Mouse (Mus musculus) spleen, adult 2 months (tissue): ENCODE measurements around the gene Phkb. TPM values are rescaled to one million over a fixed set of nuclear protein-coding genes. Genes with fewer than 3 reads are reported as not detected.

Experiments used
- DNase-seq, 2 experiments: peaks; one replicate each; pipeline versions ENCODE4 v3.0.0 to v3.0.0-alpha.2; 2012 to 2021; ENCODE audit warnings: low spot score in 2 of 2, low read depth in 1 of 2
- H3K27ac ChIP-seq: fragments of 200-500 bp; 2 replicates; pipeline ENCODE4 v1.5.1; 2012; ENCODE audit warnings: low read length, inconsistent platforms; ENCODE audit not compliant: insufficient read depth
- H3K27me3 ChIP-seq: fragments of 200-500 bp; 2 replicates; pipeline ENCODE4 v1.6.1; 2012; ENCODE audit warnings: mild to moderate bottlenecking, moderate library complexity, low read length, inconsistent platforms; ENCODE audit not compliant: control insufficient read depth, insufficient read depth
- H3K36me3 ChIP-seq: fragments of 200-500 bp; 2 replicates; pipeline ENCODE4 v1.6.1; 2012; ENCODE audit warnings: mild to moderate bottlenecking, low read length, inconsistent platforms; ENCODE audit not compliant: control insufficient read depth, insufficient read depth
- H3K4me1 ChIP-seq: fragments of 200-500 bp; 2 replicates; pipeline ENCODE4 v1.6.1; 2011; ENCODE audit warnings: inconsistent platforms; ENCODE audit not compliant: control insufficient read depth, insufficient read depth, insufficient read length
- H3K4me3 ChIP-seq: fragments of 200-500 bp; 2 replicates; pipeline ENCODE4 v1.5.1; 2011; ENCODE audit warnings: mild to moderate bottlenecking, inconsistent platforms; ENCODE audit not compliant: insufficient read depth, insufficient read length; ENCODE audit errors: extremely low read depth
- CTCF ChIP-seq: fragments of 200-500 bp; IDR thresholded peaks from 2 replicates; pipeline ENCODE4 v1.5.1; 2011; ENCODE audit warnings: mild to moderate bottlenecking, inconsistent platforms; ENCODE audit not compliant: insufficient read depth, insufficient read length, insufficient replicate concordance; ENCODE audit errors: extremely low read depth
- POLR2A ChIP-seq: fragments of 200-500 bp; IDR thresholded peaks from 2 replicates; pipeline ENCODE4 v1.6.1; 2011; ENCODE audit warnings: low read depth, low read length, inconsistent platforms
- WGBS: fragments of 180-500 bp; shearing (Covaris S2); methylation state at CpG from one replicate; pipeline ENCODE4 v1.1.7; 2018; 5-methylcytosine and 5-hydroxymethylcytosine counted together
- polyA plus RNA-seq: library from polyadenylated mRNA; depleted of rRNA; stranded (reverse); fragments of >200 nt; gene quantifications from 2 replicates; pipeline ENCODE4 v1.2.3, GENCODE M21; 2012

The Phkb gene
- polyA plus RNA-seq, 1 experiment: 3.1 TPM

- H3K27me3 ChIP-seq: no peaks in the 10 kb centered on the region
- no peak overlapping the region for H3K4me3 ChIP-seq
- no peaks in the 10 kb centered on the region for H3K4me1 ChIP-seq
- DNase-seq: no peak
- 93% methylated on average over 8 of the region's 8 CpGs for WGBS
- no peak for TF ChIP-seq POLR2A
- no peak for TF ChIP-seq CTCF
- peaks cover 2% of the 10 kb centered on the region; the same call in 1 of the 2 replicates for H3K36me3 ChIP-seq
- no peak overlapping the region for H3K27ac ChIP-seq
Measured at GRCm38 (mm10) chr8:85877976-85878375, 37.2 kb downstream of the Phkb start.

DNA sequence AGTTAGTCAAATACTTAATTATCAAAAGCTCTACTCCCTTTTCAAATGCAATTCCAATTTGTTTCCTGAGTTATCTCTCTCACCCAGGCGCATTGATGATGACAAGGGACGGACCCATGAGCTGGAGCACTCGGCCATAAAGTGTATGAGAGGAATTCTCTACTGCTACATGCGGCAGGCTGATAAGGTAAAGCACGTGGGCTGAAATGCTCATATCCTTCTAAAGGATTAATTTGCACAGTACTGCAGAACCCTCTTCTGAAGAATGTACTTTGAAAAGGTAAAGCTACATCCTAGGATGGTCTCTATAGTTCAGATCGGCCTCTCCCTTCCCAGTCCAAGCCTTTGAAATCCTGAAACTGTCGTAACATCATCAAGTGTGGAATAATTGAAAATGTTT lies 38.9 kb downstream of the Phkb start:
- DNase-seq: no peak
- H3K4me1 ChIP-seq: no peaks in the 10 kb centered on the region
- no peak overlapping the region for H3K27ac ChIP-seq
- H3K4me3 ChIP-seq: no peak overlapping the region
- TF ChIP-seq CTCF (no peak), POLR2A (no peak)
- peaks cover 2% of the 10 kb centered on the region; the same call in 1 of the 2 replicates for H3K36me3 ChIP-seq
- WGBS: 92% methylated on average over 7 of the region's 7 CpGs
- H3K27me3 ChIP-seq: no peaks in the 10 kb centered on the region

GRCm38 (mm10) chr8:85884811-85885210 lies 44.1 kb downstream of the Phkb start:
- no peak for DNase-seq
- no peak overlapping the region for H3K4me3 ChIP-seq
- no peaks in the 10 kb centered on the region for H3K4me1 ChIP-seq
- no peaks in the 10 kb centered on the region for H3K27me3 ChIP-seq
- no peak overlapping the region for H3K27ac ChIP-seq
- peaks cover 2% of the 10 kb centered on the region; the same call in 1 of the 2 replicates for H3K36me3 ChIP-seq
- WGBS: 97% methylated on average over 3 of the region's 3 CpGs
- TF ChIP-seq POLR2A (no peak), CTCF (no peak)

- Histone ChIP-seq H3K4me3 (no peak overlapping the region), H3K27ac (no peak overlapping the region), H3K27me3 (no peaks in the 10 kb centered on the region), H3K4me1 (no peaks in the 10 kb centered on the region), H3K36me3 (peaks cover 2% of the 10 kb centered on the region; the same call in 1 of the 2 replicates)
- no peak for DNase-seq
- TF ChIP-seq POLR2A: no peak
- no peak for TF ChIP-seq CTCF
- WGBS: 93% methylated on average over 2 of the region's 2 CpGs
Measured at GRCm38 (mm10) chr8:85897636-85898035, 56.9 kb downstream of the Phkb start.

GRCm38 (mm10) chr8:85924991-85925390 lies 84.2 kb downstream of the Phkb start:
- Histone ChIP-seq H3K4me3 (no peak overlapping the region), H3K27ac (no peak overlapping the region), H3K4me1 (no peaks in the 10 kb centered on the region), H3K27me3 (no peaks in the 10 kb centered on the region), H3K36me3 (no peaks in the 10 kb centered on the region; the same call in 1 of the 2 replicates)
- no peak for DNase-seq
- TF ChIP-seq POLR2A (no peak), CTCF (no peak)

DNA sequence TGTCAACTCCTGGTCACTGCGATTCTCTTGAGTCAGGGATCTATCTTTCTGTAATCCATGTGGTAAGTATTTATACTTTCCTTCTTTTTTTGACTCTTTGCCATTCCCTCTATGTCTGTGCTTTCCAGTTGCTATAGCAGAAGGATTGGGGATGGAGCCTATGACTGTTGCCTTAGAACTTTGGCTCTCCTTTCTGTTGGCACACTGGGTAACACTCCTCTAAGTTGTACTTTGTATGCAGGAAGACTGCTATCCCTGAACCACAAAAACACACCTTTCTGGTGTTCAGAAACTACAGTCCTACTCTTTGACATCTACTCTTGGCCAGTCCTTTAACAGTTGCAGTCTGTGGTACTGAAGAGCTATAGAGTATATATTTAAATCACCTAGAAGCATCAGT lies 84.8 kb downstream of the Phkb start:
- TF ChIP-seq CTCF: no peak
- no peak for TF ChIP-seq POLR2A
- no peaks in the 10 kb centered on the region for H3K27me3 ChIP-seq

GRCm38 (mm10) chr8:85926107-85926506 lies 85.3 kb downstream of the Phkb start:
- WGBS: 82% methylated on average over 3 of the region's 3 CpGs
- Histone ChIP-seq H3K4me3 (no peak overlapping the region), H3K27me3 (no peaks in the 10 kb centered on the region), H3K36me3 (no peaks in the 10 kb centered on the region; the same call in 1 of the 2 replicates), H3K27ac (no peak overlapping the region), H3K4me1 (no peaks in the 10 kb centered on the region)
- no peak for DNase-seq
- TF ChIP-seq POLR2A: no peak
- no peak for TF ChIP-seq CTCF

More for the DNA sequence above, 84.8 kb downstream of the Phkb start:
- no peak overlapping the region for H3K4me3 ChIP-seq
- H3K27ac ChIP-seq: no peak overlapping the region
- no peak for DNase-seq
- WGBS: 93% methylated on average over 1 of the region's 1 CpGs
- H3K4me1 ChIP-seq: no peaks in the 10 kb centered on the region
- no peaks in the 10 kb centered on the region; the same call in 1 of the 2 replicates for H3K36me3 ChIP-seq
